Mouse (Mus musculus): ENCODE measurements around the gene Ifi211.
"Not testable (repeated sequence)": the region's sequence is repeated elsewhere in the genome, so short reads cannot be mapped to it uniquely, and the experiment has no call there.

Gene Ifi211

DNA sequence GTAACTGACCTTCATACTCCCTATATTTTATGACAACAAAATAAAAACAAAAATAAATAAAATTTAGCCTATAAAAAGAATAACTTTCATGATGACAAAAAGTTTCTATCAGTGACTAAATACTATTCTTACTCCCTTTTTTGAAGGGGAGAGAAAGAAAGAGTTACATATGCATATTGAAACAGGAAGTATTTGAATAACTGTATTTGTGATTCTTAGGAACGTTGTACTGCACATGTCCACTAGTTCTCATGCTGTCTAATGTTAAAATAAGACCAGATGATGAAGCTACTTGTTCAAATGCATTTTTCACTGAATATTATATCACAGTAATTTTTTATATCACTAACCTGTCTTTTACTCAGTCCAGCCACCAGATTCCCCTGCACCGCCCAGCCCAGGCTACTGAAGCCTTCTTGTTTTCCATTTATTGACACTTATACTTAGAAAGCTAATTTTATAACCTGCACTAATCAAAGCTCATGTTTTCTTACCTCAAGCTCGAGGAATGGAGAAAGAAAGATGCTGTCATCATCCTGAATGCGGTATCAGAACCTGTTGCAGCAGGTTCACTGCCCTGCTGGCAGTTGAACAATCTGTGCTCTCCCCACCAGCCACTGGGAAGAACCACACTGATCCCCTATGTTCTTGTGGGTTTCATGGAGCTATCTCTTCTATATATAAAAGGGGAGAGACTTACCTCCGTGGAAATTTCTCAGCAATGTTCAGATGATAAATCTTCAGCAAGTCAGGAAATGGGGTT is 33.4 kb downstream of the Ifi211 start:
- not testable (repeated sequence) for DNase-seq (ENCODE audit: low read depth in 2 of 2, low spot score in 2 of 2)

DNA sequence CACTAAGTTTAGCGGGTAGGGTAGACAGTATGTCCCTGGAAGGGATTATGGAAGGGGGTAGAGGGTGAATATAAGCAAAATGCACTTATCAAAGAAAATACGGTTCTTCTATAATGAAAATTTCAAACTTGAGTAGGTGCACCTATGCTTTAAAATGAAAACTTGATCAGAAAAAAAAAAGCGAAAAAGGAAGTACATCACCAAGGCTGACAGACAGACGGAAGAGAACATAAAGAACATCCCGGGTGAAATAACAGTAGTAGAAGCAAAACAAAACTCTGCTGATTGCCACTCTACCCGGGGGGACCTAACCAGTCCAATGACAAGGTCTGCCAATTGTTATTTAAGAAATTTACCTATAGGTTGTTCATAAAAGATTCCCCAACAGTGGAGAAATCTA is 34.6 kb downstream of the Ifi211 start:
- DNase-seq (ENCODE audit: low read depth in 2 of 2, low spot score in 2 of 2): not testable (repeated sequence)

DNA sequence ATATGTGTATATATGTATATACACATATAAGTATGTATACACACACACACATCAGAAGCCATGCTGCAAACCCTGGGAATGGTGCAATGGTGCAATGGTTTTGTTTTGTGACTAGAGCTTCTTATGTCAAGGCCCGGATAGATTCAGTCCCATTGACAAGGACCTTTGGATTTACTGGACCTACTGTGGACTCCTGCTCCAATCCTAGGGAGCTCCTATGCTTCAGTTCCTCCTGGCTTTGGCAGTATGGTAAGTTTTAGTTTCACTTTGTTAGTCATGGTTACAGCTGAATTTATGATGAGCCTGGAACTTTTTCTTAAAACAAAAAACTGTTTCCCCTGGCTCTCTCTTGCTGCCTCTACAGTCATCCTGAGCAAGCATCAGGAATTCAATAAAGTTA is 35.7 kb downstream of the Ifi211 start:
- not testable (repeated sequence) for DNase-seq (ENCODE audit: low read depth in 2 of 2, low spot score in 2 of 2)

DNA sequence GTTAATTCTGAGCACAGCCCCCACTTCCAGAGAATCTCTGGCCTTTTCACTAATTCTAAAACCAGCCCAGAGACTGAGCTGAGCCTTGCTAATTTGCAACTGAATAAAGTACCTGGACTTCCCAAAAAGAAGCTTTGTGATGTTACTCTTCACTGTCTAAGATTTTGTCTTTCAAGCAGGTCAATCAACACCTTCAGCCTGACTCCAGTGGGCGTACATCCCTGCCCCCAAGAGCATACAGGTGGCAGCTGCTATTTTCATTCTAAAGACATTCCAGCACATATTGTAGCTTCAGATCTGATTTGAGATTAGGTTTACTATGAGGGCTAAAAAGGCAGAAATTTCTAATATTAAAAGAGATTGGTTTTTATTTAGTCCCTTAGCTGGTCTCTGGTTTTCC is 44.3 kb downstream of the Ifi211 start:
- not testable (repeated sequence) for DNase-seq (ENCODE audit: low read depth in 2 of 2, low spot score in 2 of 2)

- DNase-seq (ENCODE audit: low read depth in 2 of 2, low spot score in 2 of 2): no peak
These were observed 46.3 kb downstream of the Ifi211 start for GRCm38 (mm10) chr1:173866504-173866903.

GRCm38 (mm10) chr1:173853711-173854110 is 59.1 kb downstream of the Ifi211 start:
- not testable (repeated sequence) for DNase-seq (ENCODE audit: low read depth in 2 of 2, low spot score in 2 of 2)

DNA sequence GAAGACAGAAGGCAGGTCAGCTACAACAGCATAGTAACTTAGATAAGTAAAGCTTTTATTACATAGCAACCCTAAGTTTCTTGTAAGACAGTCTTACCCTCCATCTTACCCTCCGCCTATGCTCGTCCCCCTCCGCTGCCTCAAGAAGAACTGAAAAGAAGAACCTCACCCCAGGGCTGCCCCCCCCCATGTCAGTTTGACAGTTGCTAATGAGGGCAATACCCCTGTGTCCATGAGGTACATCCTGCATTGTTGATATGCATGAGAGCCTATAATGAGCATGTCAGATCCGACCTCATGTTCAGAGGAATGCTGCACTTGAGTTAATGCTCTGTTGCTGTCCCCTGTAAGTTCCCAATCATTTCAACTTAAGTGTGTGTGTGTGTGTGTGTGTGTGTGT is 60.0 kb downstream of the Ifi211 start:
- DNase-seq (ENCODE audit: low read depth in 2 of 2, low spot score in 2 of 2): not testable (repeated sequence)

Measured in CD8-positive naive resting alpha-beta T cell, adult 2 months (primary cell).